Mouse (Mus musculus): Measurements from ENCODE around the gene Ttc39b.

Ttc39b gene

DNA sequence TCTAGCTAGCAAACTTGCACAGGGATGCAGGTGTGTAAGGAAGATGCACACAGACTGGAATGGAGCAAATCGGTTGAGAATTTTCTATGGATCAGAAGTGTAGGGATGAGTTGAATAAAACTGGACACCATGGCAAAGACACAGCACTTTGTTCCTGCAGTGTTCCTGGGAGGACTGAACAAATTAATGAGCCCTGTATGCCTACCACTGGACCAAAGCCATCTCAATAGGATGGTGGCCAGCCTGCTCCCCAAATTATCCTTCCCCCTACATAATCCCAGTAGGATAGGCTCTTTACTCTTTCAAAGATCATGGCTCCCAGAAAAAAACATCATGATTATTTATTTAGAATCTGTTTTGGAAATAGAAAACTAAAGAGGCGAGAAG, 117.6 kb downstream of the Ttc39b start:
- peak; percentile 64 for ATAC-seq (ENCODE audit: insufficient number of reproducible peaks, low FRiP score, low TSS enrichment)

DNA sequence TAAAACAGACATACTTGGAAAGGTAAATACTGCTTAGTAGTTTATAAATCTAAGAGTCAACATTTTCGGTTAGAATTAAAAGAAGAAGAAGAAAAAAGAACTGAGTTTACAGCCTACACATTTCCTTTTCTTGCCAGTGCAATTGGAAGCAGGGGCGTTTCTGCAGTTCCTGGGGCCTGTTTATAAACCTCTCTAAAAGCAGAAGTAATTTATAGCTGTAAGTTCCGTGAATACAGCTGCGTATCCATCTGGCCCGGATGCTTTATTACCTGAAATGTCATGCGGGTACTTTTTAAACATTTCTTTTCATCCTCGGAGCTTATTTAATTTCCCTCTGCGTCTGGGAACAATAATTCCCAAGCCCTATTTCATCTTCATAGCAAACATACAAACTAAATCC, 124.7 kb downstream of the Ttc39b start:
- no peak for ATAC-seq (ENCODE audit: insufficient number of reproducible peaks, low FRiP score, low TSS enrichment)

DNA sequence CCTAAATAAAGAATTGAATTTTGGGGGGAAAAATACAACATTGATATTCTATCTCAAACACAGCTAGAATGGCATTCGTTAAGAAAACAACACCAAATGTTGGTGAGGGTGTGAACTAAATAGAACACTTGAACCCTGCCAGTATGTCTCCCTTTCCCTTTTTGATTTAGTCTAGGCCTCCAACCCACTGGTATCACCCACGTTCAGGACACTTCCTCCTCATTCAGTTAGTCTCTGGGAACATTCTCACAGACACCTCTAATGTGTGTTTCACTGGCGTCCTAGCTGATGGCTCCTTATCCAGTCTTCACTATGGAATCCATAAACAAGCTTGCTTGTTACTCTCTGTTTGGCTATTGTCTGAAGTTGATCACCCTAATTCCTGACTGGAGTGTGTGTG, 125.9 kb downstream of the Ttc39b start:
- no peak for ATAC-seq (ENCODE audit: insufficient number of reproducible peaks, low FRiP score, low TSS enrichment)

DNA sequence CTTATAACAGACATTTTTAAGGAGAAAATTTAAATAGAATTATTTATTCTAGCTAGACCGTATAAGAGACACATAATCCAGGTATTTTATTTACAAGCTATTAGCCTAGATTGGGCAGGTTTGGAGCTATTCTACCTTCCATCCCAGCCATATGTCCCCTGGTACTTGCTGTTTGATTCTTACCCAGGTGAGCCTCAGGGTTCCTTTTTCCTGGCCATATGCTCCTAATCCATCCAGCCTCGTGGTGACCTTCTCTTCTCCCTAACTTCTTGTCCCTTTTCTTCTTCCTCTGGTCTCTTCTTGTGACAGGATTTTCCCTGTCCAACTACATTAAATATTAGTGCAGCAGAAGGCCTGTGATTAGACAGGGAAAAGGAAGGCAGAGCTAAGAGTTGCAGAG, 134.3 kb downstream of the Ttc39b start:
- ATAC-seq (ENCODE audit: insufficient number of reproducible peaks, low FRiP score, low TSS enrichment): peak; percentile 90

DNA sequence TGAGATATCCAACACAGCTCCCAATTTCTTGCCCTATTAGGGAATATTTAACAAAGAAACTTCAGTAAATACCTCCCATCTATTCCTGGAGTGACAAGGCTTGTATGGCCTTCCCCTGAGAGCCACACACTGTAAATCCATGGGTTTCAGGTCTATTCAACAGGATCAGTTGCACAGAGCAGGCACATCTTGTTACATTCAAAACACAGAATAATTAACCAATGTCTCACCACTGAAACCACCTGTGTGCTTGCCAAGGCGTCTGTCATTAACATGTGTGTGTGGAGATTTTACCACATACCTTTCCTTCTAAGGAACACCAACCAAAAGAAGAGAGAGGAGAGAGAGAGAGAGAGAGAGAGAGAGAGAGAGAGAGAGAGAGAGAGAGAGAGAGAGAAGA, 136.7 kb downstream of the Ttc39b start:
- ATAC-seq (ENCODE audit: insufficient number of reproducible peaks, low FRiP score, low TSS enrichment): no peak

DNA sequence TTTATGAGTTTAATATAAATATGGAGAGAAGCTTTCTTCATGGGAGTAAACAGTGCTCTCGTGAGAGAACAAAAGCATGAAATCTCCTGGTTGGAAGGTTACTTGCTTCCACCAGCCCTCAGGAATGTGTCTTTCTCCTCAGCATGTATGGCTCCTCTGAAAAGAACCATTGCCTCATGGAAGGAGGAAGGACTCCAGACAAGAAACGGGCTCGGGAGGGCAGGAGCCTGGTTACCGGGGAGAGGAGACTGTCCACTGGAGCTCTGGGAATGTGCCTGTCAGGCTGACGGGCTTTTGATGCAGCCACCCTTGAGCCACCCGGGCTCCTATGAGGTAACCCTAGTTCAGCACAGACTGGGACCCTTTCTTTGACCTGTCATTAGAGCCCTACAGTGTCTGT, 137.6 kb downstream of the Ttc39b start:
- ATAC-seq (ENCODE audit: insufficient number of reproducible peaks, low FRiP score, low TSS enrichment): no peak

DNA sequence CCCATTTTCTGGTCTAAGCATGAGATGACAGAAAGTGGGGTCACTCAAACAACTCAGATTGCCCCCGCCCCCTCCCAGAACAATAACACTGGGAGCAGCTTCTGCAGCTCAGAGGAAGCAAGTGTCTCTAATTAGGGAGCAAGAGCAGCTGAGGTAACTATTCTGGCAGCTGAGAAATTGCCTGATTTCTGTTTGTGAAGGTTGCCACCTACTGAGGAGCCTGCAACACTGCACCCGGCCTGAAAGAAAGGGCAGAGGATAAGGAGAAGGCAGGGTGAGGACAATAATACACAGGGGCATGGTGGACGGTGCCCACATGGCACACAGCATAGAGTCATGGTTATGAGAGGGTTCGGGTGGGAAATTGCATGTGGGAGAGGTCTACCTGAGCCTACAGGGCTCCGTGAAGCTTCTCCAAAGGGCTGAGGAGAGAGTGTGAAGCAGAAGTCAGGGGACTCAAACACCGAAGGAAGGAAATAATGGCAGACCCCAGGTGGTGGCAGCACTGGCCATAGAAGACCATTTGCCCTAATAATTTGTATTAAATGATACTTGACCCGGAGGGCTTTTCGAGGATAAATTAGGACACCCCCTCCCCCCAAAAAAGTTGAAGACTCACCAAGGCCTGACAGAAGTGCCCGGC, 140.6 kb downstream of the Ttc39b start:
- peak; percentile 84 for ATAC-seq (ENCODE audit: insufficient number of reproducible peaks, low FRiP score, low TSS enrichment)

DNA sequence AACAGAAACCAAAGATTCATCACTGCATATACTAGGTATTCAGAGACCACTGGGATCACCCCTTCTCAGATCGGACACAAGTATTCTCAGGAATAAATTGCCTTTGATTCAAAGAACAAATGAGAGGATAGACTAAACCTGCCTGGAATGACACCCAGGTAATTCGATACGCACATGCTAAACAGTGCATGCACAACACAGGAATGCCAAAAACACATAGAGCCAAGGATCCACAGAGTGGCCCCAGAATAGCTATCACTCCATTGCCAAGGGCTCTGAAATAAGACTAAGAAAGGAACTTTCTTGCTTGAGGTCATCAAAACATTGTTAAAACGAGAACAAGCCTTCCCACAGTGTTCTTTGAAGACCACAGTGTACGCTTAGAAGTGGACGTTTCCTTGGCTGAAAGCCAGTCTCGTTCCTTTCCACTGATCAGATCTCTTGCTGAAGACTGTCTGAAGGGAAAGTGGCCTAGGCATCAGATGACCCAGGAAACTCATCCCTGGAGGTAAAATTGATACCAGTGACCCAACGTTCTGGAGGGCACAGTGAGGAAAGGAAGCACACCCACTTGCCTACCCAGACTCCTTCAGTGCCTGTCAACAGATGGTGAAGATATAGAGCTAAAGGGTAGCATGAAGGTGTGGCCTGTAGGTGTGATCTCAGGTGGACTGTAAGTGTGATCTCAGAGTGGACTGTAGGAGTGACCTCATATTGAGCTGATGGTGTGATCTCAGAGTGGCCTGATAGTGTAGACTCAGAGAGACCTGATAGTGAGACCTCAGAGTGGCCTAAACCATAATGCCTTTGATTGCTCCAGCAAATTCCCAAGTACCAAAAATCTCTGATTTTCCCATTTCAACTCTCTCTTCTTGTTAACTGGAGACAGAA, 141.6 kb downstream of the Ttc39b start:
- no peak for ATAC-seq (ENCODE audit: insufficient number of reproducible peaks, low FRiP score, low TSS enrichment)

DNA sequence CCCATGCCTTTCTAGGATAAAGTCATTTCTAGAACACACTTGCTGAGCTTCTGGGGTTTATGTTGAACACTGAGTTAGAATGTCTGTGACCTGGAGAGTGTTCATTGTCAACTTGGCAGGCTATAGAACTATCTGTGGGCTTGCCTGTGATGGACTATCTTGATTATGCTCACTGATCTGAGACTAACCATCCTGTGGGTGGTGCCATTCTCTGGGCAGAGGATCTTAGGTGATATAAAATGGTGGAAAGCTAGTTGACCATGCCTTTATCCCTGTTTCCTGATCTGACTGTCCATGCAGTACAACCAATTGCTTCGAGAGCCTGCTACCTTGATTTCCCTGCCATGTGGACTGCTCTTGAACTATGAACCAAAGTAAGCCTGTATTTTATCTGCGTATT, 146.6 kb downstream of the Ttc39b start:
- no peak for ATAC-seq (ENCODE audit: insufficient number of reproducible peaks, low FRiP score, low TSS enrichment)

DNA sequence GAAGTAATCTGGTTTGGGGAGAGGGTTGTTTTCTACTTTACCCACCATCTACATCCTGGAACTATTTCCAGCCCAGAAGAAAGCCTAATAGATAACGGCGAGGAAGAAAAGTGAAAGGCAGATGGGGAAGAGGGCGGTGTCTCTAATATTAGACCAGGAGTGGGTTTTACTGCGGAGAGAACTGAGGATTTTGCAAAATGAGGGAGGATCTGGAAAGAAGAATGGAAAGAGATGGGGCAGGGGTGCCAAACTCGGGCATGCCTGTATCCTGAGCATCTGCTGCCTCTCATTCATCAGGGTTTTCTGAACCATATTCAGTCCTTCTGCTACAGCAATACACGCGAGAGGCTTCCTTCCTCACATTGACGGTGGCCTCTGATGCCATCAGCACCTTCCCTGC, 149.1 kb downstream of the Ttc39b start:
- no peak for ATAC-seq (ENCODE audit: insufficient number of reproducible peaks, low FRiP score, low TSS enrichment)

DNA sequence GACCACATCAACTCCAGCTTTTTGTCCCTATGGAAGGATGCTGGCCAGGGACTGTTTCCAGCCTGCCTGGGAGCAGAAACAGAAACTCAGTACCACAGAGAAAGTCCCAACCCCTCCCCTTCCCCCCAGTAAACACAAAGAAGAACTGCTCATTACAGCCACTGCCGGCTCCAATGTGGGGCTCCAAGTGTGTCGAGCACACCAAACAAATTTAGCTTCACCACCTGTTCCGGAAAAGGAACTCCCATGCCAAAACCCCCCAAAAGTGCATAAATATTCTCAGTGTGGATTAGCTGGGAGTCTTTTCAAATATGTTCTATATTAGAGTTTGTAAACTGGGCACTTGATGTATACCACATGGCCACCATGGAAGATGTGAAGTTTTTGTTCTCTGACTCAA, 151.8 kb downstream of the Ttc39b start:
- ATAC-seq (ENCODE audit: insufficient number of reproducible peaks, low FRiP score, low TSS enrichment): no peak

DNA sequence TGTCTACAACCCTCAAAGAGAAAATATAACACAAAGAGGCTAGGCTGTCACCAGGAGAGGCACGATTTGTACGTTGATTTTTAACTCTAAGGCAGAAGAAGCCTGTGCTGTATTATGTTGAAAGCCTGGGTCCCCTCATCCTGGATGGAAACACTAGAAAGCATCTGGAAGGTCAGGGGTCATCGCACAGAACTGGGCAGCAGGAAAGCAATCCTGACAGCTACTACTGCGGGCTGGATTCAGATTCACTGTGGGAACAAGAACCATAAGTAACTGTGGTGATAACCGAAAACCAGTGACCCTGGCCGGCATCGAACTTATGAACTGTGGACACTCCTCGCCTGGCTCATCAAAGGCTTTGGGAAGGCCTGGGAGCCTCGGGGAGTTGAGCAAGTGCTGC, 153.3 kb downstream of the Ttc39b start:
- ATAC-seq (ENCODE audit: insufficient number of reproducible peaks, low FRiP score, low TSS enrichment): no peak

All from cerebellum, adult (tissue).